Mouse (Mus musculus) forebrain, embryonic 14.5 days (tissue): ENCODE results near the gene Tjp1. TPM values are rescaled to one million over a fixed set of nuclear protein-coding genes. Genes with fewer than 3 reads are reported as not detected.

Experiments used
- ATAC-seq: fragments of 200-750 bp; cut with Nextera tagmentation; 2 replicates; pipeline ENCODE4 v1.8.0; 2017; ENCODE audit warnings: mild to moderate bottlenecking, moderate library complexity
- DNase-seq: peaks from one replicate; pipeline ENCODE4 v3.0.0-alpha.2; 2015; ENCODE audit warnings: low spot score
- H3K27ac ChIP-seq: fragments of 300-500 bp; sonication (generic); 2 replicates; pipeline ENCODE4 v1.5.1; 2014; ENCODE audit warnings: low read depth, mild to moderate bottlenecking, control low read depth, low read length, moderate library complexity
- H3K27me3 ChIP-seq: fragments of 300-500 bp; sonication (generic); replicated peaks from 2 replicates; pipeline ENCODE4 v1.6.1; 2014; ENCODE audit warnings: low read length, control low read depth, mixed read lengths; ENCODE audit not compliant: control insufficient read depth, insufficient read depth
- H3K36me3 ChIP-seq: fragments of 300-500 bp; sonication (generic); 2 replicates; pipeline ENCODE4 v1.6.1; 2014; ENCODE audit warnings: low read length, control low read depth; ENCODE audit not compliant: control insufficient read depth, insufficient read depth
- H3K4me1 ChIP-seq: fragments of 300-500 bp; sonication (generic); 2 replicates; pipeline ENCODE4 v1.6.1; 2014; ENCODE audit warnings: antibody characterized with exemption, low read length, control low read depth; ENCODE audit not compliant: control insufficient read depth, insufficient read depth
- H3K4me2 ChIP-seq: fragments of 300-500 bp; sonication (generic); 2 replicates; pipeline ENCODE4 v1.6.1; 2014; ENCODE audit warnings: mild to moderate bottlenecking, control low read depth, low read length
- H3K4me3 ChIP-seq: fragments of 300-500 bp; sonication (generic); 2 replicates; pipeline ENCODE4 v1.5.1; 2014; ENCODE audit warnings: low read depth, low read length, control low read depth
- H3K9ac ChIP-seq: fragments of 300-500 bp; sonication (generic); 2 replicates; pipeline ENCODE4 v1.6.1; 2014; ENCODE audit warnings: mild to moderate bottlenecking, low read length, control low read depth, moderate library complexity
- H3K9me3 ChIP-seq: fragments of 300-500 bp; sonication (generic); replicated peaks from 2 replicates; pipeline ENCODE4 v1.6.1; 2016; ENCODE audit warnings: low read length, control low read depth, mixed read lengths; ENCODE audit not compliant: control insufficient read depth
- WGBS: fragments of 180-500 bp; shearing (Covaris S2); extraction: QIAGEN DNeasy Blood & Tissue Kit; methylation state at CpG from one replicate; pipeline ENCODE4 v1.1.7; 2014; 5-methylcytosine and 5-hydroxymethylcytosine counted together
- polyA plus RNA-seq: library from polyadenylated mRNA; unstranded; fragments of >200 nt; fragmentation: Nextera tagmentation; extraction: Ambion mirVana; gene quantifications from 2 replicates; pipeline ENCODE4 v1.2.1, GENCODE M21; 2014

Tjp1 gene
- polyA plus RNA-seq, 1 experiment from 2014 or later = 16.2 TPM

DNA sequence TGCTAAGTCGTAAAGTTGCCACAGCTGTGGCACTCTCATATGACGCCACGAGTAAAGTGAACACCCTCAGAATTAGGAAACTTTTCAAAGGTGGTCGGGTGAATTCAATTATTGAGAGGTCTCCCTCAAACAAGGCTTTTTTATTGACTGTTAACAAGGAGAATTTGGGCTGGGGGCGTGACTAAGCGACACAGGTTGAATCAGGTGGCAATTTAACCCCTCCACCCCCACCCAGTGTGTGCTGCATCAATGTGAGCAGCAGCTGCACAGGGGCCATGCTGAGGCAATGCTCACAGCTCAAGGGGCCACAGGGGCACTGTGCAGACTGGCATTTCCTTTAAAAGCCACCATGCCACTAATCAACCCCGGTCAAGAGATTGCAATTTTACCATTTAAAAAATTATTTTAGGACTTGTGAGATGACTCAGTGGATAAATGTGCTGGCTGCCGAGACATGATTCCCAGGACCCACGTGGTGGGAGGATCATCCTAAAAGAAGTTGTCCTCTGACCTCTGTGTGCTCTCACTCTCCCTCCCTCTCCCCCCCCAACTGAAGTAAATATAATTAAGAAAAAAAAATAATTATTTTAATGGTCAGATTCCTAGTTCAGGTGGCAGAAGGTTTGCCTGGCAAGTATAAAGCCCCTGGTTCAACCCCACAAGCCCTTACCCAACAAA is 96.4 kb downstream of the Tjp1 start:
- Histone ChIP-seq H3K4me3 (no peak overlapping the region), H3K27ac (no peak overlapping the region), H3K4me1 (no peaks in the 10 kb centered on the region), H3K9ac (no peak overlapping the region), H3K27me3 (no peaks in the 10 kb centered on the region), H3K9me3 (no peaks in the 10 kb centered on the region), H3K36me3 (no peaks in the 10 kb centered on the region), H3K4me2 (no peak overlapping the region)
- WGBS = 27% methylated on average over 9 of the region's 9 CpGs
- DNase-seq = no peak
- no peak for ATAC-seq

DNA sequence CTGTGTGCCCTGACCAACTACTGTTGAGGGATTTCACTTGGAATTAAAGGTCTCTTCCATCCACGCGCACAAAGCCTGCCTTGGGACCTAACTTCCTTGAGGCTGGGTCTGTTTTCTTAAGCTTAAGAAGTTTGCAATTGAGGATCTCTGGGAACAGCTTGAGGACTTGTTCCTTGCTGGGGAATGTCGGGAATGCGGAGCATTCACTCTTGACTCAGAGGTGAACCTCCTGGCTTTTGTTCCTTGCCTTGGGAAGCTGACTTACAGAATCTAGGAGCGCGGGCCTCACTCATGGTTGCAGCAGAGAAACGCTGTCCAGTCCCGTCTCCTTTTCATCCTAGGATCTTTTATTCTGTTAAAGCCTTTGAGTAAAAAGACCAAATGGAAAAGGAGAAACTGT is 97.2 kb downstream of the Tjp1 start:
- no peak for ATAC-seq
- H3K4me1 ChIP-seq = no peaks in the 10 kb centered on the region
- H3K9me3 ChIP-seq = no peaks in the 10 kb centered on the region
- 19% methylated on average over 8 of the region's 8 CpGs for WGBS
- no peak for DNase-seq
- no peak overlapping the region for H3K27ac ChIP-seq
- no peaks in the 10 kb centered on the region for H3K36me3 ChIP-seq
- H3K4me3 ChIP-seq = no peak overlapping the region
- no peaks in the 10 kb centered on the region for H3K27me3 ChIP-seq
- no peak overlapping the region for H3K9ac ChIP-seq
- H3K4me2 ChIP-seq = no peak overlapping the region

- 94% methylated on average over 8 of the region's 8 CpGs for WGBS
- no peaks in the 10 kb centered on the region for H3K27me3 ChIP-seq
- no peaks in the 10 kb centered on the region; the same call in 1 of the 2 replicates for H3K4me1 ChIP-seq
- DNase-seq (no peak), ATAC-seq (no peak)
- no peaks in the 10 kb centered on the region for H3K9me3 ChIP-seq
- H3K27ac ChIP-seq = no peak overlapping the region
- no peak overlapping the region for H3K4me3 ChIP-seq
- H3K4me2 ChIP-seq = no peak overlapping the region
- no peak overlapping the region for H3K9ac ChIP-seq
- H3K36me3 ChIP-seq = no peaks in the 10 kb centered on the region
Observed at GRCm38 (mm10) chr7:65424519-65424918, 103.1 kb downstream of the Tjp1 start.

DNA sequence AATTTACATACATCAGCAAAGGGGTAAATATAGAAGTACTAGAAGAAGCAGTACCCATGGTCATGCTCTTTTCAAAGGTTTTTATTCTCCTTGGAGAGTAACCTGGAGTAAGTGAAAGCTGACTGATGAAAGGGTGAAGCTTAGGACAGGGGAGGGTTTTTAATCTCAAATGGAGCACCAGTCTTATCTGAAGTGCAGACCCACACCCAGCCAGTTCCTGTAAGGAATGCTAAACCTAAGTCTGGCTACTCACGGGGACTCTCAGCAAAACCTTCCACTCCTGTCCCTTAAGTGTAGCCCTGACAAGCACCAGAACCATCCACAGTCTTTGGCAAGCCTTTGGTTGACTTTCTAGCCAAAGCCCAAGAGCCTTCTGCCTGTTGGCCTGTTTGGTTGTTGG is 105.1 kb downstream of the Tjp1 start:
- Histone ChIP-seq H3K36me3 (no peaks in the 10 kb centered on the region), H3K9me3 (no peaks in the 10 kb centered on the region), H3K4me1 (no peaks in the 10 kb centered on the region; the same call in 1 of the 2 replicates), H3K27me3 (no peaks in the 10 kb centered on the region), H3K27ac (no peak overlapping the region), H3K4me2 (no peak overlapping the region), H3K9ac (no peak overlapping the region), H3K4me3 (no peak overlapping the region)
- no peak for DNase-seq
- WGBS = 89% methylated on average over 1 of the region's 1 CpGs
- no peak for ATAC-seq

DNA sequence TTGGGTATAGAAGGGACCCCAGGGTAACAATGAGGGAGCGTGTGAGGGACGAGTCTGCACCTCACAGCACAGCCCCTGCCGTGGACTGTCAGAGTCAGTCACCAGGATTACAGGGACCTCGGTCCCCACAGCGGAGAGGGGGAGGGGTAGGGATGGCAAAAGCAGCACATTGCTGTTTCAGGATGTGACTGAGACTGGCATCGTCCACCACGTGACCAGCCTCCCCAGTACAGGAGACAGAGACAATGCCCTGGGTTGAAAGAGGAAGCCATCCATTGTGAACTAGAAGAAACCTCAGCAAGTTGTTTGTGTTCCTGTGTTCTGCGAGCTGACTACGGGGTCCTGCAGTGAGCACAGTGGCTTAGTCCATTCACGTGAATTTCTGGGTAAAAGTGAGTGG is 106.1 kb downstream of the Tjp1 start:
- WGBS = 3% methylated on average over 9 of the region's 10 CpGs
- Histone ChIP-seq H3K36me3 (no peaks in the 10 kb centered on the region), H3K27ac (no peak overlapping the region), H3K27me3 (no peaks in the 10 kb centered on the region), H3K9ac (peak overlapping the region; percentile 37), H3K4me3 (peak overlapping the region; percentile 10; the same call in 1 of the 2 replicates), H3K4me1 (no peaks in the 10 kb centered on the region; the same call in none of the 2 replicates), H3K4me2 (peak overlapping the region; percentile 39), H3K9me3 (no peaks in the 10 kb centered on the region)
- ATAC-seq (peak; percentile 88), DNase-seq (peak; percentile 69)

DNA sequence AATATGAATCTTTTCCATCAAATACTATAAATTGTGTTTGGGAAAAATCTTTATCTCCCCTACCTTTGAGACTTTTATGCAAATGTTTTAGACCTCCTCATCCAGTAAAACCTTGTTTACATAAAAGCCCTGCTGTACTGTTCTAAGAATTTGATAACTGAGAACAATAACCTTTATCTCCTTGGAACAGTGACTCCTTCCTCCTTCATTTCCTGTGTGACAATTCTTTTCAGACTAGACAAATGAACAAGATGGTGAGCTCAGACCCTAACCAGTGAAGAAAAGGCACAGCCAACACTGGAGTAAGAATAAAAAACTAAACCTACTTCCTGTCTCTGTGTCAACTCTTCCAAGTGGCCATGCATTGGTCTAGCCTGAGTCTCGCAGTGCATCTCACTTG is 107.7 kb downstream of the Tjp1 start:
- Histone ChIP-seq H3K4me2 (no peak overlapping the region), H3K4me3 (no peak overlapping the region), H3K27me3 (no peaks in the 10 kb centered on the region), H3K27ac (no peak overlapping the region), H3K9me3 (no peaks in the 10 kb centered on the region), H3K9ac (no peak overlapping the region), H3K36me3 (no peaks in the 10 kb centered on the region), H3K4me1 (no peaks in the 10 kb centered on the region; the same call in none of the 2 replicates)
- no peak for ATAC-seq
- DNase-seq = no peak
- WGBS = 87% methylated on average over 1 of the region's 1 CpGs

DNA sequence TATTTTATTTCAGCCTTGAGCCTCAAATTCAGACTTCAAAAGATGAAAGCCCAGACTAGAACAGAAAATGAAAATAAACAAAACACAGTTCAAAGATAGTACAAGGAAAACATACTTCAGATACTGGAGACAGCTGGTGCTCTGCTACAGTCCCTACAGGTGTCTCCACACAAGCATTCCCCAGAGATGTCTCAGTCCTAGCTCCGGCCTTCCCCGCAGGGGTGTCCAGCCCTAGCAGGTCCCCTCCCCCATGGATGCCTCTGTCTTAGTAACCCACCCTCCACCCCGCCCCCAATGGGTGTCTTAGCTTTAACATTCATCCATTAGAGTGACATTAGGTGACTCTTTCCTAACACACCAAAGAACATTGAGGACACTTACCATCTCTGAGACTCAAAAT is 108.6 kb downstream of the Tjp1 start:
- H3K27me3 ChIP-seq = no peaks in the 10 kb centered on the region
- 84% methylated on average over 3 of the region's 3 CpGs for WGBS
- no peaks in the 10 kb centered on the region for H3K9me3 ChIP-seq
- no peak overlapping the region for H3K4me2 ChIP-seq
- ATAC-seq (no peak), DNase-seq (no peak)
- H3K27ac ChIP-seq = no peak overlapping the region
- H3K9ac ChIP-seq = no peak overlapping the region
- no peaks in the 10 kb centered on the region for H3K36me3 ChIP-seq
- no peak overlapping the region for H3K4me3 ChIP-seq
- H3K4me1 ChIP-seq = no peaks in the 10 kb centered on the region; the same call in none of the 2 replicates

DNA sequence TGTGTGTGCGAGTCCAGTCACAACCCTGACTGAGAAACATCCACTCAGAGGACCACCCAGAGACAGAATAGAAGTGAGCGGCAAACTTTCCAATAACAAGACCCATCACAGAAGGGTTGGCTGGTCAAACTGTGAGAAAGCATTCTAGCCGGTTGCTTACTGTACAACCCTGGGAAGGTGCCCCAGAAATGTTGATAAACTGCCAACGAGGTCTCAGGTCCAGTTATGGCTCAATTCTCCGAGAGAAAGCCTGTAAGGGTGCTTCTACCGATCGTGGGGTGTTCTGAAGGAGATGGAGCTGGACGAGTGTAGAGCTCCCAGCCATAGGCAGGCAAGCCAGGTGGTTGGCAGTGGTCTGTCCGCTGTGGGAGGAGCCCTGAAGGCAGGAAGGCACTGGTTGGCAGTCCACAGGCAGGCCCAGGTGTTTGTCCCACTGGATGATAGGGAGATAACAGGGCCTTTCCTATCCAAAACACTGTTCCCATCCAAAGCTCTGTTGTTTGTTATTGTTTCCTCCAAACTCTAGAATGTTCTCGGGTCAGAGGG is 109.1 kb downstream of the Tjp1 start:
- WGBS = 87% methylated on average over 10 of the region's 10 CpGs
- no peaks in the 10 kb centered on the region for H3K36me3 ChIP-seq

More for the DNA sequence above, 109.1 kb downstream of the Tjp1 start:
- H3K9ac ChIP-seq = no peak overlapping the region
- no peak overlapping the region for H3K27ac ChIP-seq
- no peaks in the 10 kb centered on the region; the same call in none of the 2 replicates for H3K4me1 ChIP-seq
- no peak overlapping the region for H3K4me2 ChIP-seq
- ATAC-seq = no peak
- no peaks in the 10 kb centered on the region for H3K9me3 ChIP-seq
- no peaks in the 10 kb centered on the region for H3K27me3 ChIP-seq
- no peak for DNase-seq
- H3K4me3 ChIP-seq = no peak overlapping the region
